Mouse (Mus musculus): Measurements from ENCODE around the gene Eif3a. TPM values are rescaled to one million over a fixed set of nuclear protein-coding genes. Genes with fewer than 3 reads are reported as not detected.
A peak's percentile ranks its signal among the peaks of the same experiment; 100 is the strongest.

The Eif3a gene
- polyA plus RNA-seq, 1 experiment from 2014 or later = 184 TPM

GRCm38 (mm10) chr19:60799867-60800569 is 9.6 kb upstream of the Eif3a start:
- DNase-seq (ENCODE audit: low spot score) = no peak
- H3K36me3 ChIP-seq (ENCODE audit: control insufficient read depth, insufficient read depth, low read length) = no peaks in the 10 kb centered on the region
- 80% methylated on average over 7 of the region's 7 CpGs for whole genome bisulfite sequencing
- no peak overlapping the region for H3K4me2 ChIP-seq (replicated peaks; ENCODE audit: low read depth, low read length)
- H3K4me3 ChIP-seq (ENCODE audit: low read depth, low read length) = no peak overlapping the region
- H3K4me1 ChIP-seq (replicated peaks; ENCODE audit: control insufficient read depth, insufficient read depth, low read length) = no peaks in the 10 kb centered on the region
- ATAC-seq (ENCODE audit: low FRiP score) = no peak
- H3K27me3 ChIP-seq (ENCODE audit: control insufficient read depth, insufficient read depth, low read length) = no peaks in the 10 kb centered on the region
- no peaks in the 10 kb centered on the region for H3K9me3 ChIP-seq (ENCODE audit: control insufficient read depth, low read length)
- H3K9ac ChIP-seq (ENCODE audit: low read depth, low read length) = no peak overlapping the region
- H3K27ac ChIP-seq (ENCODE audit: low read depth, low read length) = no peak overlapping the region

GRCm38 (mm10) chr19:60797415-60797814 is 7.0 kb upstream of the Eif3a start:
- 86% methylated on average over 2 of the region's 2 CpGs for WGBS
- Histone ChIP-seq H3K27ac (ENCODE audit: low read depth, low read length) (no peak overlapping the region), H3K9me3 (ENCODE audit: control insufficient read depth, low read length) (no peaks in the 10 kb centered on the region), H3K4me3 (ENCODE audit: low read depth, low read length) (no peak overlapping the region), H3K36me3 (ENCODE audit: control insufficient read depth, insufficient read depth, low read length) (no peaks in the 10 kb centered on the region), H3K4me2 (replicated peaks; ENCODE audit: low read depth, low read length) (no peak overlapping the region), H3K27me3 (ENCODE audit: control insufficient read depth, insufficient read depth, low read length) (no peaks in the 10 kb centered on the region), H3K4me1 (replicated peaks; ENCODE audit: control insufficient read depth, insufficient read depth, low read length) (no peaks in the 10 kb centered on the region), H3K9ac (ENCODE audit: low read depth, low read length) (no peak overlapping the region)
- ATAC-seq (ENCODE audit: low FRiP score) = no peak
- no peak for DNase-seq (ENCODE audit: low spot score)

GRCm38 (mm10) chr19:60795244-60795643 is 4.8 kb upstream of the Eif3a start:
- Histone ChIP-seq H3K27me3 (ENCODE audit: control insufficient read depth, insufficient read depth, low read length) (no peaks in the 10 kb centered on the region), H3K9me3 (ENCODE audit: control insufficient read depth, low read length) (no peaks in the 10 kb centered on the region), H3K9ac (ENCODE audit: low read depth, low read length) (no peak overlapping the region), H3K27ac (ENCODE audit: low read depth, low read length) (no peak overlapping the region), H3K4me1 (replicated peaks; ENCODE audit: control insufficient read depth, insufficient read depth, low read length) (no peaks in the 10 kb centered on the region), H3K4me2 (replicated peaks; ENCODE audit: low read depth, low read length) (no peak overlapping the region), H3K4me3 (ENCODE audit: low read depth, low read length) (no peak overlapping the region), H3K36me3 (ENCODE audit: control insufficient read depth, insufficient read depth, low read length) (no peaks in the 10 kb centered on the region)
- WGBS = 89% methylated on average over 2 of the region's 2 CpGs
- DNase-seq (ENCODE audit: low spot score) (no peak), ATAC-seq (ENCODE audit: low FRiP score) (no peak)

GRCm38 (mm10) chr19:60793170-60793707 is 2.8 kb upstream of the Eif3a start:
- ATAC-seq (ENCODE audit: low FRiP score) (no peak), DNase-seq (ENCODE audit: low spot score) (no peak)
- Histone ChIP-seq H3K27me3 (ENCODE audit: control insufficient read depth, insufficient read depth, low read length) (no peaks in the 10 kb centered on the region), H3K4me1 (replicated peaks; ENCODE audit: control insufficient read depth, insufficient read depth, low read length) (no peaks in the 10 kb centered on the region), H3K4me2 (replicated peaks; ENCODE audit: low read depth, low read length) (no peak overlapping the region), H3K36me3 (ENCODE audit: control insufficient read depth, insufficient read depth, low read length) (no peaks in the 10 kb centered on the region), H3K9me3 (ENCODE audit: control insufficient read depth, low read length) (no peaks in the 10 kb centered on the region), H3K9ac (ENCODE audit: low read depth, low read length) (no peak overlapping the region), H3K27ac (ENCODE audit: low read depth, low read length) (no peak overlapping the region), H3K4me3 (ENCODE audit: low read depth, low read length) (no peak overlapping the region)
- 89% methylated on average over 2 of the region's 2 CpGs for WGBS

- H3K27me3 ChIP-seq (ENCODE audit: control insufficient read depth, insufficient read depth, low read length) = no peaks in the 10 kb centered on the region
- no peaks in the 10 kb centered on the region; the same call in 1 of the 2 replicates for H3K4me1 ChIP-seq (replicated peaks; ENCODE audit: control insufficient read depth, insufficient read depth, low read length)
- DNase-seq (ENCODE audit: low spot score) = no peak
- H3K36me3 ChIP-seq (ENCODE audit: control insufficient read depth, insufficient read depth, low read length) = no peaks in the 10 kb centered on the region
- ATAC-seq (ENCODE audit: low FRiP score) = no peak
- WGBS = 21% methylated on average over 9 of the region's 9 CpGs
- peak overlapping the region; percentile 99 for H3K4me3 ChIP-seq (ENCODE audit: low read depth, low read length)
- peak overlapping the region; percentile 99 for H3K9ac ChIP-seq (ENCODE audit: low read depth, low read length)
- peak overlapping the region; percentile 91 for H3K27ac ChIP-seq (ENCODE audit: low read depth, low read length)
- peak overlapping the region; percentile 63 for H3K4me2 ChIP-seq (replicated peaks; ENCODE audit: low read depth, low read length)
- no peaks in the 10 kb centered on the region for H3K9me3 ChIP-seq (ENCODE audit: control insufficient read depth, low read length)
Measured at GRCm38 (mm10) chr19:60791164-60791563, 706 bp upstream of the Eif3a start.

- no peaks in the 10 kb centered on the region; the same call in 1 of the 2 replicates for H3K4me1 ChIP-seq (replicated peaks; ENCODE audit: control insufficient read depth, insufficient read depth, low read length)
Measured at GRCm38 (mm10) chr19:60789919-60790506, 445 bp downstream of the Eif3a start.

GRCm38 (mm10) chr19:60789452-60789851 is 1.0 kb downstream of the Eif3a start:
- peak overlapping the region; percentile 99 for H3K4me3 ChIP-seq (ENCODE audit: low read depth, low read length)
- peak overlapping the region; percentile 91 for H3K27ac ChIP-seq (ENCODE audit: low read depth, low read length)
- no peaks in the 10 kb centered on the region for H3K36me3 ChIP-seq (ENCODE audit: control insufficient read depth, insufficient read depth, low read length)
- no peaks in the 10 kb centered on the region; the same call in 1 of the 2 replicates for H3K4me1 ChIP-seq (replicated peaks; ENCODE audit: control insufficient read depth, insufficient read depth, low read length)
- no peak for DNase-seq (ENCODE audit: low spot score)
- peak overlapping the region; percentile 63 for H3K4me2 ChIP-seq (replicated peaks; ENCODE audit: low read depth, low read length)
- H3K27me3 ChIP-seq (ENCODE audit: control insufficient read depth, insufficient read depth, low read length) = no peaks in the 10 kb centered on the region
- H3K9me3 ChIP-seq (ENCODE audit: control insufficient read depth, low read length) = no peaks in the 10 kb centered on the region
- WGBS = 2% methylated on average over 7 of the region's 7 CpGs
- peak overlapping the region; percentile 99 for H3K9ac ChIP-seq (ENCODE audit: low read depth, low read length)
- no peak for ATAC-seq (ENCODE audit: low FRiP score)

More at GRCm38 (mm10) chr19:60789919-60790506, 445 bp downstream of the Eif3a start:
- H3K9ac ChIP-seq (ENCODE audit: low read depth, low read length) = peak overlapping the region; percentile 99
- DNase-seq (ENCODE audit: low spot score) (peak; percentile 75), ATAC-seq (ENCODE audit: low FRiP score) (peak; percentile 78)
- H3K9me3 ChIP-seq (ENCODE audit: control insufficient read depth, low read length) = no peaks in the 10 kb centered on the region
- peak overlapping the region; percentile 91 for H3K27ac ChIP-seq (ENCODE audit: low read depth, low read length)
- H3K27me3 ChIP-seq (ENCODE audit: control insufficient read depth, insufficient read depth, low read length) = no peaks in the 10 kb centered on the region
- WGBS = 1% methylated on average over 57 of the region's 60 CpGs
- H3K4me3 ChIP-seq (ENCODE audit: low read depth, low read length) = peak overlapping the region; percentile 99
- H3K4me2 ChIP-seq (replicated peaks; ENCODE audit: low read depth, low read length) = peak overlapping the region; percentile 63
- H3K36me3 ChIP-seq (ENCODE audit: control insufficient read depth, insufficient read depth, low read length) = no peaks in the 10 kb centered on the region

GRCm38 (mm10) chr19:60788214-60788960 is 2.1 kb downstream of the Eif3a start:
- H3K4me3 ChIP-seq (ENCODE audit: low read depth, low read length) = peak overlapping the region; percentile 23
- WGBS = 56% methylated on average over 6 of the region's 6 CpGs

More at GRCm38 (mm10) chr19:60788214-60788960, 2.1 kb downstream of the Eif3a start:
- ATAC-seq (ENCODE audit: low FRiP score) (no peak), DNase-seq (ENCODE audit: low spot score) (no peak)
- H3K4me1 ChIP-seq (replicated peaks; ENCODE audit: control insufficient read depth, insufficient read depth, low read length) = no peaks in the 10 kb centered on the region; the same call in 1 of the 2 replicates
- H3K9me3 ChIP-seq (ENCODE audit: control insufficient read depth, low read length) = no peaks in the 10 kb centered on the region
- no peak overlapping the region for H3K27ac ChIP-seq (ENCODE audit: low read depth, low read length)
- peak overlapping the region; percentile 39 for H3K4me2 ChIP-seq (replicated peaks; ENCODE audit: low read depth, low read length)
- H3K9ac ChIP-seq (ENCODE audit: low read depth, low read length) = no peak overlapping the region
- no peaks in the 10 kb centered on the region for H3K36me3 ChIP-seq (ENCODE audit: control insufficient read depth, insufficient read depth, low read length)
- H3K27me3 ChIP-seq (ENCODE audit: control insufficient read depth, insufficient read depth, low read length) = no peaks in the 10 kb centered on the region

Data from hindbrain, embryonic 11.5 days (tissue).